Mouse (Mus musculus) lung, adult 2 months (tissue): ENCODE measurements around the gene Lipn.

ENCODE experiments used
- CTCF ChIP-seq: fragments of 200-500 bp; IDR thresholded peaks from 2 replicates; pipeline ENCODE4 v1.5.1; 2011; ENCODE audit warnings: mild to moderate bottlenecking, low read length, control low read depth; ENCODE audit not compliant: insufficient read depth
- POLR2A ChIP-seq: fragments of 200-500 bp; IDR thresholded peaks from 2 replicates; pipeline ENCODE4 v1.6.1; 2011; ENCODE audit warnings: low read depth, mild to moderate bottlenecking, control low read depth, low read length, borderline replicate concordance; ENCODE audit errors: extremely low read depth

- no peak for TF ChIP-seq CTCF
- TF ChIP-seq POLR2A: no peak
Observed at GRCm38 (mm10) chr19:34021440-34022172, 45.6 kb upstream of the Lipn start.
